Mouse (Mus musculus): ENCODE measurements around the gene E2f4.

DNA sequence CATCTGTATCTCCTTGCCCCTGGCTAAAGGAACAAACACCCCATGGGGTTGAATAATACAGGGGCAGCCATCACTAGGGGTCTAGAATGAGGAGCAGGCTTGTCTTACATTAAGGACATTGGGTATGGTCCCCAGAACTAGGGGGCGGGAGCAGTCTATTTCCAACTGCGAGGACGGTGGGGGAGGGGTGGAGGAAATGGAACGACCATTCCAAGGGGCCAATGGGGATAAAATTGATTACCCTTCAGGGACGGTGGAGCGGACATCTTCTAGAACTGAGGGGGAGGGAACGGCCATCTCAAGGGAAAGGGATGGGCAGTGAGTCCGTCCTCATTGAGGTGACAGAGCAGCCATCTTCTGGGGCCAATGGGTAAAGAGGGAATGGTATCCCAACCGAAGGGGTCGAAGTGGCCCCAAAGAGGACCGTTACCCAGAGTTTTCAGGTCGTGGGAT lies 28.2 kb downstream of the E2f4 start:
- TF ChIP-seq CTCF (IDR thresholded peaks at IDR 0.05; ENCODE audit: extremely low read depth, insufficient read depth, low read length), result no peak
- no peak for TF ChIP-seq POLR2A (IDR thresholded peaks at IDR 0.05; ENCODE audit: extremely low read depth, insufficient read depth, low read length)
